Mouse (Mus musculus) E14TG2a.4 (cell line): ENCODE results near the gene Speer4d.
"Not testable (repeated sequence)": the region's sequence is repeated elsewhere in the genome, so short reads cannot be mapped to it uniquely, and the experiment has no call there.

ENCODE experiments used
- H3K27me3 ChIP-seq: 2 replicates; pipeline ENCODE4 v1.6.1; 2014; ENCODE audit warnings: low read length, control low read depth; ENCODE audit not compliant: insufficient read depth
- H3K36me3 ChIP-seq: 2 replicates; pipeline ENCODE4 v1.6.1; 2014; ENCODE audit warnings: low read length, control low read depth; ENCODE audit not compliant: insufficient read depth
- H3K4me1 ChIP-seq: replicated peaks from 2 replicates; pipeline ENCODE4 v1.6.1; 2014; ENCODE audit warnings: low read depth, low read length, control low read depth
- H3K4me3 ChIP-seq: replicated peaks from 2 replicates; pipeline ENCODE4 v1.5.1; 2014; ENCODE audit warnings: mild to moderate bottlenecking, low read length
- H3K9me3 ChIP-seq: 2 replicates; pipeline ENCODE4 v1.6.1; 2014; ENCODE audit warnings: low read length, control low read depth
- CTCF ChIP-seq: conservative IDR thresholded peaks from 2 replicates; pipeline ENCODE4 v1.5.1; 2014; ENCODE audit warnings: low read length

The Speer4d gene

GRCm38 (mm10) chr5:15618764-15619163 is at the start of gene Speer4d:
Gene Speer4d (plus strand): TSS chr5:15619064.
- not testable (repeated sequence) for H3K4me3 ChIP-seq

GRCm38 (mm10) chr5:15573735-15574134 is 45.1 kb upstream of the Speer4d start:
- not testable (repeated sequence) for H3K27me3 ChIP-seq, H3K4me1 ChIP-seq, H3K9me3 ChIP-seq, H3K36me3 ChIP-seq, H3K4me3 ChIP-seq

More at GRCm38 (mm10) chr5:15618764-15619163, at the start of gene Speer4d:
- not testable (repeated sequence) for H3K27me3 ChIP-seq, H3K36me3 ChIP-seq, H3K4me1 ChIP-seq, H3K9me3 ChIP-seq

- not testable (repeated sequence) for H3K36me3 ChIP-seq, H3K9me3 ChIP-seq, H3K4me3 ChIP-seq, H3K27me3 ChIP-seq, H3K4me1 ChIP-seq
These were observed 41.8 kb upstream of the Speer4d start, which contains the start of gene Gm21083 for GRCm38 (mm10) chr5:15577033-15577432. Gene Gm21083 (plus strand): TSS chr5:15577333.

GRCm38 (mm10) chr5:15586351-15586750 is 32.5 kb upstream of the Speer4d start:
- H3K9me3 ChIP-seq, H3K36me3 ChIP-seq, H3K27me3 ChIP-seq, H3K4me1 ChIP-seq, H3K4me3 ChIP-seq: not testable (repeated sequence)
- TF ChIP-seq CTCF, result peak; percentile 30; the same call in 1 of the 2 replicates

- H3K27me3 ChIP-seq, H3K4me1 ChIP-seq, H3K4me3 ChIP-seq, H3K36me3 ChIP-seq, H3K9me3 ChIP-seq: not testable (repeated sequence)
- peak; percentile 35 for TF ChIP-seq CTCF
These were observed 30.6 kb upstream of the Speer4d start for GRCm38 (mm10) chr5:15588291-15588690.

- H3K36me3 ChIP-seq, H3K4me1 ChIP-seq, H3K27me3 ChIP-seq, H3K4me3 ChIP-seq, H3K9me3 ChIP-seq: not testable (repeated sequence)
These were observed 28.2 kb upstream of the Speer4d start for GRCm38 (mm10) chr5:15590635-15591034.

GRCm38 (mm10) chr5:15591577-15591976 is 27.3 kb upstream of the Speer4d start:
- H3K27me3 ChIP-seq, result not testable (repeated sequence)

GRCm38 (mm10) chr5:15598831-15599230 is 20.0 kb upstream of the Speer4d start:
- H3K4me3 ChIP-seq, result not testable (repeated sequence)

More at GRCm38 (mm10) chr5:15591577-15591976, 27.3 kb upstream of the Speer4d start:
- H3K9me3 ChIP-seq, H3K4me1 ChIP-seq, H3K36me3 ChIP-seq, H3K4me3 ChIP-seq: not testable (repeated sequence)

GRCm38 (mm10) chr5:15600342-15600741 is 18.5 kb upstream of the Speer4d start:
- H3K27me3 ChIP-seq, H3K9me3 ChIP-seq, H3K36me3 ChIP-seq, H3K4me1 ChIP-seq, H3K4me3 ChIP-seq: not testable (repeated sequence)
- TF ChIP-seq CTCF, result peak; percentile 35; the same call in 1 of the 2 replicates

More at GRCm38 (mm10) chr5:15598831-15599230, 20.0 kb upstream of the Speer4d start:
- H3K27me3 ChIP-seq, H3K36me3 ChIP-seq, H3K9me3 ChIP-seq, H3K4me1 ChIP-seq: not testable (repeated sequence)

GRCm38 (mm10) chr5:15601481-15601880 is 17.4 kb upstream of the Speer4d start:
- not testable (repeated sequence) for H3K4me3 ChIP-seq, H3K4me1 ChIP-seq

GRCm38 (mm10) chr5:15601960-15602359 is 16.9 kb upstream of the Speer4d start:
- H3K4me3 ChIP-seq, H3K4me1 ChIP-seq, H3K27me3 ChIP-seq, H3K9me3 ChIP-seq, H3K36me3 ChIP-seq: not testable (repeated sequence)

More at GRCm38 (mm10) chr5:15601481-15601880, 17.4 kb upstream of the Speer4d start:
- H3K36me3 ChIP-seq, H3K27me3 ChIP-seq, H3K9me3 ChIP-seq: not testable (repeated sequence)

GRCm38 (mm10) chr5:15602424-15602947 is 16.4 kb upstream of the Speer4d start:
- not testable (repeated sequence) for H3K36me3 ChIP-seq, H3K9me3 ChIP-seq, H3K4me3 ChIP-seq, H3K4me1 ChIP-seq, H3K27me3 ChIP-seq

- not testable (repeated sequence) for H3K4me3 ChIP-seq, H3K9me3 ChIP-seq, H3K36me3 ChIP-seq, H3K4me1 ChIP-seq, H3K27me3 ChIP-seq
These were observed 15.9 kb upstream of the Speer4d start for GRCm38 (mm10) chr5:15603008-15603407.

GRCm38 (mm10) chr5:15603585-15603984 is 15.3 kb upstream of the Speer4d start:
- not testable (repeated sequence) for H3K9me3 ChIP-seq, H3K36me3 ChIP-seq, H3K4me3 ChIP-seq, H3K27me3 ChIP-seq, H3K4me1 ChIP-seq

- not testable (repeated sequence) for H3K4me1 ChIP-seq, H3K27me3 ChIP-seq, H3K36me3 ChIP-seq, H3K9me3 ChIP-seq, H3K4me3 ChIP-seq
These were observed 12.2 kb upstream of the Speer4d start for GRCm38 (mm10) chr5:15606677-15607076.
